Mouse (Mus musculus) fibroblast of lung, adult 2 months (primary cell): ENCODE data around the gene Anxa2.

Experiments
- DNase-seq: peaks from one replicate; pipeline ENCODE4 v3.0.0-alpha.2; 2011; ENCODE audit warnings: low read depth

Gene Anxa2

GRCm38 (mm10) chr9:69511881-69512590, 58.6 kb downstream of the Anxa2 start:
- DNase-seq: no peak

GRCm38 (mm10) chr9:69512726-69513125, 59.3 kb downstream of the Anxa2 start:
- DNase-seq: no peak

DNA sequence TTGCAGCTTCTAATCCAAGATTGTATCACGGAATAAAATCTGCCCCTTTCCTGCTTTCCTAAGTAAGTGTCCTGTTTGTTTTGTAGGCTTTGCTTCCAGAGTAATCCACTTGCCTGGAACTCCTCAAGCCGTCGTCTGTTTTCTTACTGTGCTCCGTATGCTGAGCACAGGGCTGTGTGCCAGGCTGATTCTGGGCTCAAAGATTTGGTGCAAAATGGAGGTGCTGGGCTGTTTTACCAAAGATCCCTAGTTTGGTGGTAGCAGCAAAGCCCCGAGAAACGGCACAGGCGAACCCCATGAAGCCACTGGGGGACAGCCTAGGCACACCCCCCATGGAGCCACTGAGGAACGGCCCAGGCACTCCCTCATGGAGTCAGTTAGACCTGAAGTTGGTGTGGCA, 60.8 kb downstream of the Anxa2 start:
- DNase-seq: no peak

GRCm38 (mm10) chr9:69515416-69515815, 62.0 kb downstream of the Anxa2 start:
- no peak for DNase-seq

DNA sequence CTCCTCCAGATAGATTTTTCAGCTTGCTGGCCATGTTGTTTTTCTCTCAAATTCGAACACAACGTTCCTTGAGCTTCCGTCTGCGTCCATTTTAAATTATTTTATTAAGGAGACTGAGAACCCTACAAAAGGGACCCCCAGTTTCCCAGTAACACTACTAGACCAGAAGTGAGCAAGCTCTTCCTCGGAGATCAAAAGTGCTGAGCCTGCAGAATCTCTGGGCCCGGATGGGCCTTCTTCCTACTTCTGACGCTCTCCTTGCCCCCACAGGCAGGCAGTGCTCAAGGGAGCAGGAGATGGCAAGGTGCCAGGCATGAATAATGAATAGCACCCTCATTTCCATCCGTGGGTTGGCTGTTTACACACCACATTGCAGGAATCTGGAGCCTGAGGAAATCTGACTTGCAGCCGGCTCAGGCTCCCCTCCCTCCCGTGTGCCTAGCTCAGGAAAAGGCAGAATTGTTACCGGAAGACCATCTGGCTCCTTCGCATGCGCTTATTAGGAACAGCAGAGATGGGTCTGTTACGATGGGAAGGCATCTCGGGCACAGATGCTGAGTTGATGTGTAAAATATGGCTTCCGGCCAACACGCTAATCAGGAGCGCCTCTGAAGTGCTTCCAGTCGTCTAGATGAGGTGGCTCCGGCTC, 64.1 kb downstream of the Anxa2 start:
- DNase-seq: no peak
